In the genomic region with DNA sequence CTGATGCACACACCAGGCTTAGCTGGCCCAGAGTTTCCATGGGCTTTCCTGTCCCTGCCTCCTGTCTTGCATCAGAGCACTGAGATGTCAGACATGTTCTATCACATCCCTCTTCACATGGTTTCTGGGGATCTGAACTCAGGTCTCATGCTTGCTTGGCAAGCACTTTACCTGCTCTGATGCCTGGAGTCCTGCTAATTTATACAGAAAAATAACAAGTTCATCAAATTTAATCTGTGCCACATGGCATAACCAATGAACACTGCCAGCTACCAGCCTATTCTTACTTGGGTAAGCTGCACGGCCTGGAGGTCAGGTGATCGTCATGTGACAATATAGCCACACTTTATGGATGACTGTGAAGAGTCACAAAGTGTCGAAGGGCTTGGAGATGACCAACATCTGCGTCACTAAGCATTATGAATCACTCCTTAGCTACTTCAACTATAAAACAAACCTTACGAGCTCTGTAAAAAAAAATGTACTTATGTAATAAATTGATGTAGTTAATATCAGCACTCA, we compare ENCODE assay signal across 14 mouse cellular contexts.
"Had no signal": no experiment of that assay in that cellular context is flagged by ENCODE, and none has a peak within 500 bp of the region (broad histone marks: within the 10 kb centered on the region; RNA-seq: fewer than 3 reads in every experiment).

No protein-coding gene starts in this region.

- H3K4me2 ChIP-seq: lung, embryonic 14.5 days; midbrain, embryonic 12.5 days; neural tube, embryonic 12.5 days; stomach, embryonic 15.5 days had no signal

- H3K36me3 ChIP-seq: midbrain, embryonic 10.5 days; midbrain, embryonic 12.5 days; neural tube, embryonic 12.5 days; stomach, embryonic 15.5 days had no signal

- H3K27ac ChIP-seq: midbrain, embryonic 10.5 days; midbrain, embryonic 12.5 days; neural tube, embryonic 12.5 days; stomach, embryonic 15.5 days; stomach, postnatal 0 days had no signal

- H3K4me3 ChIP-seq: midbrain, embryonic 10.5 days; midbrain, embryonic 12.5 days; neural tube, embryonic 12.5 days; stomach, embryonic 15.5 days had no signal

- DNase-seq: lung, adult 18-20 months; lung, embryonic 14.5 days; lung, postnatal 10 days; lung, postnatal 4 days; midbrain, embryonic 14.5 days; right cerebral cortex, postnatal 14 days; thymus, adult 2 months; thymus, postnatal 25 days; thymus, postnatal 4 days had no signal

- H3K27me3 ChIP-seq: midbrain, embryonic 12.5 days; neural tube, embryonic 12.5 days had no signal
